Mouse (Mus musculus) forebrain, embryonic 16.5 days (tissue): ENCODE results near the gene Hax1. TPM values are rescaled to one million over a fixed set of nuclear protein-coding genes. Genes with fewer than 3 reads are reported as not detected.

Experiments used
- ATAC-seq: fragments of 200-750 bp; cut with Nextera tagmentation; 2 replicates; pipeline ENCODE4 v1.8.0; 2017; ENCODE audit warnings: mild to moderate bottlenecking, moderate library complexity
- H3K27ac ChIP-seq: fragments of 300-500 bp; sonication (generic); 2 replicates; pipeline ENCODE4 v1.5.1; 2014; ENCODE audit warnings: low read length, control low read depth
- H3K27me3 ChIP-seq: fragments of 300-500 bp; sonication (generic); replicated peaks from 2 replicates; pipeline ENCODE4 v1.6.1; 2014; ENCODE audit warnings: low read length; ENCODE audit not compliant: control insufficient read depth, insufficient read depth
- H3K36me3 ChIP-seq: fragments of 300-500 bp; sonication (generic); 2 replicates; pipeline ENCODE4 v1.6.1; 2014; ENCODE audit not compliant: control insufficient read depth, insufficient read depth
- H3K4me1 ChIP-seq: fragments of 300-500 bp; sonication (generic); replicated peaks from 2 replicates; pipeline ENCODE4 v1.6.1; 2014; ENCODE audit warnings: low read length; ENCODE audit not compliant: control insufficient read depth, insufficient read depth
- H3K4me2 ChIP-seq: fragments of 300-500 bp; sonication (generic); 2 replicates; pipeline ENCODE4 v1.6.1; 2014; ENCODE audit warnings: mild to moderate bottlenecking, low read length, control low read depth
- H3K4me3 ChIP-seq: fragments of 300-500 bp; sonication (generic); replicated peaks from 2 replicates; pipeline ENCODE4 v1.5.1; 2014; ENCODE audit warnings: mild to moderate bottlenecking, low read length, control low read depth
- H3K9ac ChIP-seq: fragments of 300-500 bp; sonication (generic); replicated peaks from 2 replicates; pipeline ENCODE4 v1.6.1; 2014; ENCODE audit warnings: low read depth, low read length, control low read depth
- H3K9me3 ChIP-seq: fragments of 300-500 bp; sonication (generic); 2 replicates; pipeline ENCODE4 v1.6.1; 2016; ENCODE audit warnings: low read length; ENCODE audit not compliant: control insufficient read depth
- WGBS: fragments of 180-500 bp; shearing (Covaris S2); extraction: QIAGEN DNeasy Blood & Tissue Kit; methylation state at CpG from one replicate; pipeline ENCODE4 v1.1.7; 2014; 5-methylcytosine and 5-hydroxymethylcytosine counted together
- microRNA-seq: library from miRNA; unstranded; fragments of <30 nt; microRNA quantifications from one replicate; pipeline ENCODE4, GENCODE M21; 2017
- polyA plus RNA-seq: library from polyadenylated mRNA; unstranded; fragments of >200 nt; fragmentation: Nextera tagmentation; extraction: Ambion mirVana; gene quantifications from 2 replicates; pipeline ENCODE4 v1.2.1, GENCODE M21; 2015

Hax1 gene
- polyA plus RNA-seq, 1 experiment from 2014 or later, result 134 TPM

- no peak overlapping the region for H3K4me2 ChIP-seq
- peaks cover 22% of the 10 kb centered on the region for H3K4me1 ChIP-seq
- no peak overlapping the region for H3K9ac ChIP-seq
- no peaks in the 10 kb centered on the region for H3K27me3 ChIP-seq
- WGBS, result 94% methylated on average over 7 of the region's 7 CpGs
- ATAC-seq, result no peak
- H3K9me3 ChIP-seq, result no peaks in the 10 kb centered on the region
- no peak overlapping the region for H3K4me3 ChIP-seq
- peaks cover 36% of the 10 kb centered on the region for H3K36me3 ChIP-seq
- H3K27ac ChIP-seq, result no peak overlapping the region
Measured at GRCm38 (mm10) chr3:89956177-89956971, 42.2 kb downstream of the Hax1 start.

- Histone ChIP-seq H3K4me3 (no peak overlapping the region), H3K27me3 (no peaks in the 10 kb centered on the region), H3K9ac (no peak overlapping the region), H3K36me3 (peaks cover 58% of the 10 kb centered on the region), H3K4me1 (no peaks in the 10 kb centered on the region), H3K9me3 (no peaks in the 10 kb centered on the region), H3K4me2 (no peak overlapping the region), H3K27ac (no peak overlapping the region)
- peak; percentile 60; the same call in 1 of the 2 replicates for ATAC-seq
- WGBS, result 0% methylated on average over 4 of the region's 4 CpGs
Measured at GRCm38 (mm10) chr3:89953420-89953819, 45.2 kb downstream of the Hax1 start.

- Histone ChIP-seq H3K27me3 (no peaks in the 10 kb centered on the region), H3K4me3 (no peak overlapping the region), H3K9me3 (no peaks in the 10 kb centered on the region), H3K27ac (no peak overlapping the region), H3K9ac (no peak overlapping the region), H3K4me2 (no peak overlapping the region), H3K4me1 (no peaks in the 10 kb centered on the region), H3K36me3 (peaks cover 84% of the 10 kb centered on the region)
- 0 out of 2 replicates have a peak, but pooled peaks have one; percentile 31 for ATAC-seq
- 64% methylated on average over 6 of the region's 6 CpGs for whole genome bisulfite sequencing
Measured at GRCm38 (mm10) chr3:89948655-89949054, 49.9 kb downstream of the Hax1 start.

GRCm38 (mm10) chr3:89948021-89948420, 50.6 kb downstream of the Hax1 start:
- Histone ChIP-seq H3K4me1 (no peaks in the 10 kb centered on the region), H3K36me3 (peaks cover 88% of the 10 kb centered on the region), H3K27ac (no peak overlapping the region), H3K9me3 (no peaks in the 10 kb centered on the region), H3K4me3 (no peak overlapping the region), H3K27me3 (no peaks in the 10 kb centered on the region), H3K4me2 (no peak overlapping the region), H3K9ac (no peak overlapping the region)
- no peak for ATAC-seq
- 90% methylated on average over 11 of the region's 11 CpGs for WGBS

Small RNA genes lying within 50 kb of the gene (microRNA-seq; reads per million reads assigned to microRNA genes)
- gene Mir7669, result 1.5 reads per million

Other genes with a start within 250 kb of the Hax1 start
- 27.7 and 29.5 TPM in 2 replicates for gene Chrnb2, start 234.1 kb downstream of the Hax1 start, polyA plus RNA-seq
- gene Ube2q1, start 225.2 kb downstream of the Hax1 start, polyA plus RNA-seq, result 11.3 TPM in 2 replicates
- 1.4 and 1.6 TPM in 2 replicates for gene She, start 167.4 kb downstream of the Hax1 start, polyA plus RNA-seq
- gene Il6ra, start 85.6 kb downstream of the Hax1 start, polyA plus RNA-seq, result 0.54 and 0.88 TPM in 2 replicates
- 11.0 and 14.1 TPM in 2 replicates for gene Atp8b2, start 35.3 kb downstream of the Hax1 start, polyA plus RNA-seq
- gene 4933434E20Rik, start 52.9 kb upstream of the Hax1 start, polyA plus RNA-seq, result 220 and 232 TPM in 2 replicates
- gene Ubap2l, start 53.8 kb upstream of the Hax1 start, polyA plus RNA-seq, result 146 and 158 TPM in 2 replicates
- gene Tpm3, start 73.9 kb upstream of the Hax1 start, polyA plus RNA-seq, result 471 and 509 TPM in 2 replicates
- gene Nup210l, start 105.4 kb upstream of the Hax1 start, polyA plus RNA-seq, result 0.22 and 0.42 TPM in 2 replicates
- gene Rps27, start 214.9 kb upstream of the Hax1 start, polyA plus RNA-seq, result 790 and 871 TPM in 2 replicates
- gene Rab13, start 214.9 kb upstream of the Hax1 start, polyA plus RNA-seq, result 21.7 and 22.2 TPM in 2 replicates
- 106 and 114 TPM in 2 replicates for gene Jtb, start 232.8 kb upstream of the Hax1 start, polyA plus RNA-seq
- gene Creb3l4, start 244.7 kb upstream of the Hax1 start, polyA plus RNA-seq, result 2.7 and 3.3 TPM in 2 replicates
- gene Slc39a1, start 249.4 kb upstream of the Hax1 start, polyA plus RNA-seq, result 42.5 and 43.1 TPM in 2 replicates